Mouse (Mus musculus): ENCODE results near the gene Flywch2.
"Not testable (repeated sequence)": the region's sequence is repeated elsewhere in the genome, so short reads cannot be mapped to it uniquely, and the experiment has no call there.

Gene Flywch2

DNA sequence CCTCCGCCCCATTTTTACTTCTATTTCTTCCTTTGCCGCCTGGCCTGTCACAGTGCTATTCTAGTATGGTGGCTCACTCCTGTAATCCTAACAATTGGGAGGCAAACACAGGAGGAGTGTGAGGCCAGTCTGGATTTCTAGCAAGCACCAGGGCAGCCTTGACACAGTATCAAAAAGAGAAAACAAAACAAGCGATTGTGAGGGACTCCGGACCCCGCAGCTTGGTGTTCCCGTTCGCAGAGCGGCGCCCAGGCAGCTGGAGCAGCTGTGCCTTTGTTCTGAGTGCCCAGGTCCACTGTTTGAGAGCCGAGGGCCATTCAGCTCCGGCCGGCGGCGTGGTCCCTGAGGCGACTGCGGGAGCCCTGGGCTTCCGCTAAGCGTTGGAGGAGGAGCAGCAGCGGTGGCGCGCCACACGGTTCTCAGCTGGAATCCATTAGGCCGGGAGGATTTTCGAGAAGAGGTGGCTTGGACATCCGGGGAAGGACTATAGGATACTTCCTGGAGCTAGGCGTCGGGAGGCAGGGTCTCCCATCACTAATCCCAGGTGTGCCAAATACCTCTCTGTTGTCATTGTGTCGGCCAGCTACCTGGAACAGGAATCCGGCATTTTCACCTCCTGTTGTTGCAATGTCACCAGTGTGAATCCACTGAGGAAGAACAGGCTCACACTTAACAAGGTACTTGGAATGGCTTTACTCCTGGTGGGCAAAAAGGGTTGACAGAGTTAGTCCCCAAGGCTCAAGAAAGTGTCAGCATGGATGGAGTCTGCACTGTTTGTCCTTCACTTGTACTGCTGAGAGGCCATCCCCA lies 4.6 kb upstream of the Flywch2 start, which contains the start of gene Srrm2:
Gene Srrm2, plus strand, starts transcription at position 264 of the 810 bp plus-strand sequence.
- DNase-seq (ENCODE audit: low spot score) = peak; percentile 27

- no peak for DNase-seq (ENCODE audit: low spot score)
Measured at GRCm38 (mm10) chr17:23789749-23790268, 3.9 kb upstream of the Flywch2 start.

GRCm38 (mm10) chr17:23788973-23789372 lies 3.1 kb upstream of the Flywch2 start:
- DNase-seq (ENCODE audit: low spot score) = no peak

DNA sequence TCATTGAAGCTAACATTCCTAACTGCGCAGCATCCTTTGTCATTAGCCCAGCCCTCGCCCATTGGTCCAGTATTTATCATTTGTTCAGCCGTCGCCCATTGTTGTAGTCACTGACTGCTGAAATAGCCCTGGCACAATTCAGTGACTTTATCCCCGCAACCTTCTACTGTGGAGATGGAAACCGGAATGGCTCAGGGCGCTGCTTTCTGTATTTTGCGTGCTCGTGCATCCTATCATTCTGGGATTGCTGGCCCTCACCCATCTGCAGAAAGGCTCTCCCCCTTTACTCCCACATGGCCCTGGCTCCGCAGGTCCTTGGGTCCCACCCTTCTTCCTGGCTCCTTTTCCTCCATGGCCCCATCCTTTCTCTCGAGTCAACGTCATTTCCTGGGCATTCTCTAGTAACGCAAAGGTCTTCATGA lies 640 bp upstream of the Flywch2 start:
- DNase-seq (ENCODE audit: low spot score) = no peak

- DNase-seq (ENCODE audit: low spot score) = no peak
Measured at GRCm38 (mm10) chr17:23783352-23783751, 2.5 kb downstream of the Flywch2 start.

DNA sequence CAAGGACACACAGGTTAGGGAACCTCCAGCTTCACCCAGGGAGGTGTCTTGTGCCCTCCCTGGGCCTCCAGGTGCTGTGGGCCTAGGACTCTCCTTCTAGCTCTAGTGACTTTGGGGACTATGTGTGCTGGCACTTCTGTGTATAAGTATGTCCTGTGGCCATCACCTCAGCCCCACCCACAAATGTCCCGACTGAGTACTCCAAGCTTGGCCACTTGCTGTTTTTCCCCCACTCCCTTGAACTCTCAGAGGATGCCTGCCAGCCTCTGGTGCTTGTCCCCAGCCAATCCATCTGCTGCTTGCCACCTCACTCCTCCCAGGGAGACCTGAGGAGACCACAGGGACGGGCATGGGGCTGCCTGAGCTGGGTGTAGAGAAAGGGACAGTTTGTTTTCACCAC lies 7.4 kb downstream of the Flywch2 start:
- DNase-seq (ENCODE audit: low spot score) = no peak

GRCm38 (mm10) chr17:23777141-23777540 lies 8.7 kb downstream of the Flywch2 start:
- no peak for DNase-seq (ENCODE audit: low spot score)

DNA sequence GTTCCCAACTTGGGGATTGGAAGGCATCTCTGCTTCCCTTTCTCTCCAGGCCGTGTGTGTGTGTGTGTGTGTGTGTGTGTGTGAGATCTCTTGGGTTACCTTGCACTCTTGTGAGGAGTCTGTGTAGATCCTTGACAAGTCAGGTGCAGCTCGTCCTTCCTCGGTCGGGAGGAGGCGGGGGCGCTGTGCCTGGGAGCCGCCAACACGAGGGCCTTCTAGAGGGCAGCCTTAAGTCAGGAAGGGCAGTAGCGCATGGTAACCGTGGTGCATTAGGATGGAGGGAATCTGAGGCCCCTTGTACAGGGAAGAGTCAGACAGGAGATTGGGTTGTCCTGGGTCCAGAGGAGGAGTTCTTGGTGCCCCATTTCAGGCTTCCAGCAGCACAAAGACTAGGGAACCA lies 9.7 kb downstream of the Flywch2 start:
- no peak for DNase-seq (ENCODE audit: low spot score)

DNA sequence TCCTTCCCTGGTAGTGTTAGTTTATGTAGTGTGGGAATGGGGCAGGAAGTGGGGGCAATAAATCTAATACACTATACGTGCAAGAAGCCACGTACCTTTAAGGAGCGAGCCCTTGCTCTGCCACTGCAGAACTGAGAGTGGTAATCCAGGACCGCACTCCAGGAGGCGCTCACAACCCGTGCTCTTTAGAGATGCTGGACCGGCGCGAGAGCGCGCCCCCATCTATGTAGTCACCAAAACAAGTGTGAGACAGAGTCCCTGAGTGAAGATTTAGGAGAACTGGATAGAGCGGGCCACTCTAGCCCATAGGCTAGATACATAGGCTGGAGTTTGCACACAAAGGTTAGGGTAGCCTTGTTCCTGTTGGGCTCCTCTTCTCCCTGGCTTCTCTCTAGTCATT lies 11.8 kb downstream of the Flywch2 start:
- peak; percentile 74 for DNase-seq (ENCODE audit: low spot score)

DNA sequence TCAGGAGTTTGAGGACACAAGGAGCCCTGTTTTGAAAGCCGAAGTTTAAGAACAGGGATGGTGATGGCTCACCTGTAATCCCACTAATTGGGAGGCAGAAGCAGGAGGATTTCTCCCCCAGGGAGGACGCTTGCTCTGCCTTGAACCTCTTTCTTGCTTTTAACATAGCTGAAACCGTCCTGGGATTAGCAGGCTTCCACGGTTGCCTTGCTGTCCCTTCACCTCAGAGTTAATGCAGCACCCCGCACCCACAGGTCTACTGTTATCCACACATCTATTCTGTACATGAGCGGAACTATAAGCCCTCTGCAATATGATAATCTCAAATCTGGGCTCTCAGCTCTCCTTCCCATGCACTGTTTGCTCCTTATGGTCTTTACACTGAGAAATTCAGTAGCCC lies 12.2 kb downstream of the Flywch2 start:
- DNase-seq (ENCODE audit: low spot score) = no peak

GRCm38 (mm10) chr17:23772219-23772556 lies 13.7 kb downstream of the Flywch2 start:
- DNase-seq (ENCODE audit: low spot score) = not testable (repeated sequence)

DNA sequence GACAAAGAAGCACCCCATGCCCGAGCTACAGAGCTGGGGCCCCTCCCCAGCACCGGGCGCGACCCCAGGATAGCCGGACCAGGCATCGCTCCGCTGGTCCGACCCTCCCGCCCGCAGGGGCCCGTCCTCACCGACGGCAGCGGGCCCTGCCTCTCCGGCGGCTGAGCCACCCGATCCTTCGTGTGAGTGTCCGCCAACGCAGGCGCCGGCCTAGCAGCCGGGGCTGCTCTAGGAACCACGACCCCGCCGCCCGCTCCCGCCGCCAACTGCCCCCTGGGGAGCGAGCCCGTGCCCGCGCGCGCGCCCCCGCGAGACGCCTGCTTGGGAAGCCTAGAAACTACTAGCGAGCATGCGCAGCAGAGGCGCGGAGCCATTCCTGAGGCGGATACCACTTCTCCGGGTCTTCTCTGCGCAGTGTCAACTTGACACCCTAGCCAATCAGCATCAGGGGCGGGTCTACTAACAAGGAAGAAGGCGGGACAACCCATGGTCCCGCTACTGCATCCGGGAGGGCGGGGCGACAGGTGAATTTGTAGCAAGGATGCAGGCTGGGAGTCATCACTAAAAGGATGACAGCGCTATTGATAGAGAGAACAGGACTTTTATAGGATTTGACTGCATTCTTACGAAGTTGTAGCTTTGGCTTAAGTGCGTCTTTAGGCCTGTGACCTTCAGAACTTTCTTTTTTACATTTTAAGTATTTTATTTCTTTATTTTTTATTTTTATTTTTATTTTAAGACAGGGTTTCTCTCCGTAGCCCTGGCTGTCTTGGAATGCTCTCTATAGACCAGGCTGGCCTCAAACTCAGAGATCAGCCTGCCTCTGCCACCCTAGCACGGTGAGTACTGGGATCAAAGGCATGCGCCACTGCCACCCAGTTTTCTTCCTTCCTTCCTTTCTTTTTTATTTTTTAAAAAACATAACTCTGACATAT lies 14.3 kb downstream of the Flywch2 start, which contains the start of gene Flywch1:
Gene Flywch1, minus strand, starts transcription at position 319 of the 935 bp plus-strand sequence.
- DNase-seq (ENCODE audit: low spot score) = peak; percentile 99

DNA sequence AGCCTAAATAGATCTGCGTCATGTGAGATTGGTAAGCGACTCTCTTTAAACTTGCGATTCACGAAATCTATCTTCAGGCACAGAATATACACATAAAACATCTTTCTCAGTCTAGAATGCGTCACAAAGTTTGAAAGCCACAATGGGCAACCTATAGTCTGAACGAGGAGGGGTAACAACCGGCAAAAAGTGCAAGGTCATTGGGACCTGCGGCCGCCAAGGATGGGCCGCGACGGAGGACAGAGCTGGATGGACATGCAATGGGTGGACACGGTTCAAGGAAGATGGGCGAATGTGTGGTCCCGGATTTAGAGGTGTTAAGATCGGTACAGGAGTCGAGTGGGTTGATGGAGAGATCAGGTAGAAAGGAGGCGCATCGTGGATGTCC lies 15.0 kb downstream of the Flywch2 start:
- DNase-seq (ENCODE audit: low spot score) = no peak

DNA sequence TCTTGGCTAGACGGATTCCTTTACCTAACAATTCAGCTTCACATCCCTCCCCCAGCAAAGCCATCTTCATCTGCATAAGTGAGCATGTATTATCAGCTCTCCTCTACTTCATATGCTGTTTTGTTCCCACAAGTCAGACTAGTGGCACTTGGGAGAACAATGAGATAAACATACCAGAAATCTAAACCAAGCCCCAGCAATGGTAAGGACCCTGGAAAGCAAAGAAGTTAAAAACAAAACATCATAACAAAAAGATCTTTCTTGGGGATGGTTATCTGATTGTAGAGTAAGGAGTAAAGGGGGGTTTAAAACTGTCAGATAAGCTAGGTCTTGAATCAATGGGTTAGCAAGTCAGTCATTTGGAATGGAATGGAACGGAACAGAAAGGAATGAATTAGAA lies 15.4 kb downstream of the Flywch2 start:
- DNase-seq (ENCODE audit: low spot score) = no peak

DNA sequence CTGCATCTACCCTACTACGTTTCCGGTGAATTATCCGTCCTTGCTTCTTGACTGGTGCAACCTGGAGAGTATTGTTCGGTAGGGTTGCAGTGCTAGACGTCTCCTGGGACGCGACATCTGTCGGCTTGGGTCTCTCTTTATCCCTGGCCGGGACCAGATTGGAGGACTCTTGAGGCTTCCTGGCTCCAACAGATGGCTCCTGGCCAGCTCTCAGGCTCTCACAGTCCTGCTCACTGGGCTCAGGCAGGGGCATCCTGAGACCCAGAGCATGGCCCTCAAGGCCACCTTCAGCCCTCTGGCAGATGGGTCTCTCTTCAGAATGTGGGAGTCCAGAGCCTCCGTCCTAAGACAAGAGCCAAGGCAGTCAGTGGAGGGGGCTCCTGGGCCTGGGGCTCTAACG lies 22.9 kb downstream of the Flywch2 start:
- no peak for DNase-seq (ENCODE audit: low spot score)

GRCm38 (mm10) chr17:23761155-23761554 lies 24.7 kb downstream of the Flywch2 start:
- DNase-seq (ENCODE audit: low spot score) = no peak

DNA sequence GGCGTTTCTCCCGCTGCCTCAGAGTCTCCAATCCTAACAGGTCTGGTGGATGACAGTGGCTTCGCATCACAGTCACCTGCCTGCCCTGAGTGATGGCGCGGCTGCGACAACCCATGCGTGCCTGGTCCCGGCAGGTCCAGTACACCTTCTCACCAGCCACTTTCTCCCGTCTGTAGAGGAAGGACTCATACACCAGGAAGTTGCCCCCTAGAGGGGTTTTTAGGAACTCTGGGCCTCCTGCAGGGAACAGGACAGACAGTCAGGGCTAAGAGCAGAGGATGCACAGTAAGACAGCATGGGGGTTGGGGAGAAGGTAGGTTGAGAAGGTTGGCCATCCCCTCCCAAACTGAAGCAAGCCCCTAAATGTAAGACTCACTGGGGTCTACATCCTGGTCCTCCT lies 25.6 kb downstream of the Flywch2 start:
- DNase-seq (ENCODE audit: low spot score) = no peak

GRCm38 (mm10) chr17:23758801-23759200 lies 27.1 kb downstream of the Flywch2 start:
- no peak for DNase-seq (ENCODE audit: low spot score)

- no peak for DNase-seq (ENCODE audit: low spot score)
Measured at GRCm38 (mm10) chr17:23757581-23757980, 28.3 kb downstream of the Flywch2 start.

DNA sequence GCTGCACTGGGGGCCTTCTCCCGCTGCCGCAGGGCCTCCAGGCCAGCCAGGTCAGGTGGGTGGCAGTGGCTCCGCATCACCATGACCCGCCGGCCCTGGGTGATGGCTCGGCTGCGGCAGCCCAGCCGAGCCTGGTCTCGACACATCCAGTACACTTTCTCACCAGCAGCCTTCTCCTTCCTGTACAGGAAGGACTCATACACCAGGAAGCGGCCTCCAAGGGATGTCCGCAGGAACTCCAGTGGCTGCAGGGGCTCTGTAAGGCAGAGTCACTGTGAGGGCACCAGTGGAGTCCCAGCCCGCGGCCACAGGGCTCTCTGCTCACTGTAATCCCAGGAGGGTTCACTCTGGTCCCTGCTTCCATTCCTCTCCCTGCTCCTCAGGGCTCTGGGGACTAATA lies 30.2 kb downstream of the Flywch2 start:
- no peak for DNase-seq (ENCODE audit: low spot score)

DNA sequence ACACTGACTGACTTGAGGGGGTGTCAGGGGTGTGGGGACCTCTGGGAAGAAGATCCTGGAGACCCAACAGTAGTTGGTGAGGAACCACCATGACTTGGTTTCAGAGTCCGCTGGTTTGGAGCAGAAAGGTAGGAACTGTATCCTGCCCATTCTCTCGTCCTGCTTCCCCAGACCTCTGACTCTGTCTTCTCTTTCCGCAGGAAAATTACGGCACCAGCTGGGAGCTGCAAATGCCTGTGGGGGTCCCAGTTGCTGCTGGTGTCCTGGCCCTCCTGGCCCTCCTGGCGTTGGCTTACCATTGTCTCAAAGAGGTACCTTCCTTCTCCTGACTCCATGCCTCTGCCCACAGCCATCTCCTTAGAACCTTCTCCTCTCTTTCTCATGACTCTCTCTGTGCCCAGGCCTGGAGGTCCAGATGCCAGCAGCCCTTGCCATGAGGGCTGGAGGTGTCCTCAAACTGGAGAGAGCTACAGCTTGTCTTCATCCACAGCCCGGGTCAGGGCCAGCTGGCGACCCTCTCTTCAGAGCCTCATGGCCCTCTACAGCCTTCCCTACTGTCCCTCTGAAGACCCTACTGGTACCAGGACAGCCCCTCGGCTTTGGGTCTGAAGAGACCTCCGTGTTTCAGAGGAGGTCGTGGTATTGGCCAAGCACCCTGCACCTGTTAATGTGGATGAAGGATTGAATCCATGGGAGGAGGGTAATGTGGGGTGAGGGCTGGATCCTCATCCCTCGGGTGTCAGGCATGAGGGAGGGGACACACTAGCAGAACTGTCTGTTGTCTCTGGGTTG lies 36.3 kb downstream of the Flywch2 start:
- DNase-seq (ENCODE audit: low spot score) = no peak

Data from left cerebral cortex, adult 11 months (tissue).